Mouse (Mus musculus) liver, postnatal 0 days (tissue): ENCODE measurements at regions not wholly inside any gene's neighbourhood (a gene's known extent, or its start where the extent isn't known, plus 50 kb on each side); places are given as distances from the start of the nearest gene placed in this dataset.

ENCODE experiments used
- ATAC-seq: fragments of 200-750 bp; cut with Nextera tagmentation; 2 replicates; pipeline ENCODE4 v1.8.0; 2017; ENCODE audit warnings: mild to moderate bottlenecking, moderate library complexity
- DNase-seq: peaks from one replicate; pipeline ENCODE4 v3.0.0-alpha.2; 2016
- H3K27ac ChIP-seq: fragments of 300-500 bp; sonication (generic); 2 replicates; pipeline ENCODE4 v1.5.1; 2014; ENCODE audit warnings: antibody characterized with exemption, moderate library complexity, mild to moderate bottlenecking, low read depth
- H3K27me3 ChIP-seq: fragments of 300-500 bp; sonication (generic); 2 replicates; pipeline ENCODE4 v1.6.1; 2014; ENCODE audit warnings: low read length, control low read depth, mixed read lengths; ENCODE audit not compliant: insufficient read depth
- H3K36me3 ChIP-seq: fragments of 300-500 bp; sonication (generic); replicated peaks from 2 replicates; pipeline ENCODE4 v1.6.1; 2014; ENCODE audit warnings: mild to moderate bottlenecking, control low read depth, low read length, moderate library complexity, mixed read lengths; ENCODE audit not compliant: insufficient read depth
- H3K4me1 ChIP-seq: fragments of 300-500 bp; sonication (generic); 2 replicates; pipeline ENCODE4 v1.6.1; 2014; ENCODE audit warnings: antibody characterized with exemption, mild to moderate bottlenecking, control low read depth; ENCODE audit not compliant: insufficient read depth
- H3K4me2 ChIP-seq: fragments of 300-500 bp; sonication (generic); 2 replicates; pipeline ENCODE4 v1.6.1; 2014; ENCODE audit warnings: low read depth, mild to moderate bottlenecking, low read length, moderate library complexity, mixed read lengths
- H3K4me3 ChIP-seq: fragments of 300-500 bp; sonication (generic); 2 replicates; pipeline ENCODE4 v1.5.1; 2014; ENCODE audit warnings: low read depth, low read length
- H3K9ac ChIP-seq: fragments of 300-500 bp; sonication (generic); replicated peaks from 2 replicates; pipeline ENCODE4 v1.6.1; 2014; ENCODE audit warnings: mild to moderate bottlenecking, moderate library complexity
- H3K9me3 ChIP-seq: fragments of 300-500 bp; sonication (generic); 2 replicates; pipeline ENCODE4 v1.6.1; 2016; ENCODE audit warnings: mild to moderate bottlenecking, control low read depth, low read length, mixed read lengths
- CTCF ChIP-seq: sonication (generic); IDR thresholded peaks from 2 replicates; pipeline ENCODE4 v1.5.1; 2016; ENCODE audit warnings: antibody characterized with exemption, low read depth
- EP300 ChIP-seq: IDR thresholded peaks from 2 replicates; pipeline ENCODE4 v1.6.1; 2016; ENCODE audit warnings: antibody characterized with exemption, low read depth, mild to moderate bottlenecking
- WGBS: fragments of 180-500 bp; shearing (Covaris S2); extraction: QIAGEN DNeasy Blood & Tissue Kit; methylation state at CpG from one replicate; pipeline ENCODE4 v1.1.7; 2014; ENCODE audit not compliant: insufficient replicate concordance; 5-methylcytosine and 5-hydroxymethylcytosine counted together

DNA sequence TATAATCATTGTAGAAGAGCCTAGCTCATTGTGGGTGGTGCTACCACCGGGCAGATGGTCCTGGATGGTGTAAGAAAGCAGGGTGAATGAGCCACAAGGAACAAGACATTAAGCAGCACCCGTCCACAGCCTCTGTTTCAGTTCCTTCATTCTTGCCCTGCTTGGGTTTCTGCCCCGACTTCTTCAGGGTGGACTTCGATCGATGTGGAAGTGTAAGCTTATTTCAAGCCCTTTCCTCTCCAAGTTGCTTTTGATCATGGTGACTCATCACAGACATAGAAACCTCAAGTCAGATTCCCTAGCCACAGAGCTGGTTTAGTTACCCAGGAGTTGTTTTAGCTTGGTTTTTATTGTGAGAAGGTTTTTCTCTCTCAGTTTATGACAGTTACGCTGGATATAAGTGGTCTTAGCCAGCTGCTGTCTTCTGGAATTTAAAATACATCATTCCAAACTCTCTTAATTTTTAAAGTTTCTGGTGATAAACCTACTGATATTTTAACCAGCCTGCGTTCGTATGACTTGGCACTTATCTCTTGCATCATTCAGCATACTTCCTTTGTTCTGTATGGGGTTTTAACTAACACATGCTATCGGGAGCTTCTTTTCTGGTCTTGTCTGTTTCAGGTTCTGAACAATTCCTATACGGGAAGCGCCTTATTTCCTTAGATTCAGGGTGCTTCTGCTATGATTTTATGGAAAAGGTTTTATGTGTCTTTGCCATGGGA, 255.6 kb downstream of the Gpat3 start:
- no peak overlapping the region for H3K4me3 ChIP-seq
- ATAC-seq = no peak
- no peaks in the 10 kb centered on the region for H3K27me3 ChIP-seq
- H3K9ac ChIP-seq = no peak overlapping the region
- WGBS = 46% methylated on average over 11 of the region's 11 CpGs
- H3K36me3 ChIP-seq = no peaks in the 10 kb centered on the region
- no peaks in the 10 kb centered on the region for H3K4me1 ChIP-seq
- no peak for TF ChIP-seq EP300
- TF ChIP-seq CTCF = no peak
- no peaks in the 10 kb centered on the region for H3K9me3 ChIP-seq
- H3K27ac ChIP-seq = no peak overlapping the region
- no peak for DNase-seq
- H3K4me2 ChIP-seq = no peak overlapping the region

DNA sequence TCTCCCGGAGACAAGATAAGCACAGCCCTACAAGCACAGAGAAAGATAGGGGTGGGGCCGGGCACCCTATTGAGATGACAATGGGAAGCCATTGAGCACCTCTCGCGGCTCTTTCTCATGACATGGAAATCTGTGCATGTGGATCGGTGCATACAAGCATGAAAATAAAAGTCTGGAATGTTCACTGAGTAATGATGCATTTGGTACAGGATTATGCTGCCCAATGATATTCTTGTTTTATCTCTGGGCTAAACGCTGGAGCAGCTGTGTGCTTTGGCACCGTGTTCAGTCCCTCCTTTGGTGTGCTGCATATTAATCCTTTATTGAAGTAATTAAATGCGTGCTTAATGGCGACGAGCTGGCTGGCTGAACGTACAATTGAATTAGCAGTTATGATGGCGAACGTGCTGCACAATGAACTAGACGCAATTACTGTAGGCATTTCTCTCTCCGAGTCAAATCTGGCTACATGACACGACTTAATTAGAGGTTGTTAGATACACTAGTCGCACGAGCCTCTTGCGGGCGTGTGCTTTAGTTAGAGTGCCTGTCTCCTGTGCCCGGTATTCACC, 245.6 kb downstream of the Gpat3 start:
- 70% methylated on average over 21 of the region's 21 CpGs for WGBS
- Histone ChIP-seq H3K27me3 (no peaks in the 10 kb centered on the region), H3K9ac (no peak overlapping the region), H3K36me3 (no peaks in the 10 kb centered on the region), H3K27ac (no peak overlapping the region), H3K4me2 (no peak overlapping the region), H3K4me3 (no peak overlapping the region), H3K4me1 (no peaks in the 10 kb centered on the region), H3K9me3 (no peaks in the 10 kb centered on the region)
- DNase-seq (no peak), ATAC-seq (no peak)
- no peak for TF ChIP-seq EP300
- no peak for TF ChIP-seq CTCF

- Histone ChIP-seq H3K27me3 (no peaks in the 10 kb centered on the region), H3K9me3 (no peaks in the 10 kb centered on the region), H3K27ac (no peak overlapping the region), H3K4me1 (no peaks in the 10 kb centered on the region), H3K9ac (no peak overlapping the region), H3K36me3 (no peaks in the 10 kb centered on the region), H3K4me2 (no peak overlapping the region), H3K4me3 (no peak overlapping the region)
- 80% methylated on average over 7 of the region's 7 CpGs for WGBS
- DNase-seq = no peak
- no peak for ATAC-seq
- TF ChIP-seq EP300 (no peak), CTCF (no peak)
Measured at GRCm38 (mm10) chr5:101090415-101091026, 245.0 kb downstream of the Gpat3 start.

DNA sequence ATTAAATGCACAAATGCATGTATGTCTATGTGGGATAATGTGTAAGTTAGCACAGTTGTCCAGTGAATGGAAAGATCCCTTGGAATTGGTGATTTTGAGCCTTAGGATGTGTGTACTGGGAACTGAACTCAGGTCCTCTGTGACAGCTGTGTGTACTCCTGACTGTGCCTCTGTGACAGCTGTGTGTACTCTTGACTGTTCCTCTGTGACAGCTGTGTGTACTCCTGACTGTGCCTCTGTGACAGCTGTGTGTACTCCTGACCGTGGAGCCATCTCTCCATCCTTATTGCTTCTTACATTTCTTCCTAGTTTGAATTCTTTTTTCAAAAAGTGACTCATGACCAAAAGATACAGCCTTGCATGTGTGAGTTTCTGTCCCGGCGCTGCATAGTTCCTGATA, 239.7 kb downstream of the Gpat3 start:
- Histone ChIP-seq H3K4me3 (no peak overlapping the region), H3K27me3 (no peaks in the 10 kb centered on the region), H3K27ac (no peak overlapping the region), H3K9me3 (no peaks in the 10 kb centered on the region), H3K4me2 (no peak overlapping the region), H3K36me3 (no peaks in the 10 kb centered on the region), H3K4me1 (no peaks in the 10 kb centered on the region), H3K9ac (no peak overlapping the region)
- WGBS = 67% methylated on average over 3 of the region's 3 CpGs
- DNase-seq = no peak
- ATAC-seq = no peak
- TF ChIP-seq EP300 (no peak), CTCF (no peak)

- no peaks in the 10 kb centered on the region for H3K27me3 ChIP-seq
- H3K27ac ChIP-seq = no peak overlapping the region
- H3K4me2 ChIP-seq = no peak overlapping the region
- no peak for TF ChIP-seq CTCF
- no peak for TF ChIP-seq EP300
- DNase-seq = no peak
- H3K9ac ChIP-seq = no peak overlapping the region
- ATAC-seq = no peak
- no peaks in the 10 kb centered on the region for H3K9me3 ChIP-seq
- no peaks in the 10 kb centered on the region for H3K36me3 ChIP-seq
- 69% methylated on average over 20 of the region's 20 CpGs for WGBS
- no peaks in the 10 kb centered on the region for H3K4me1 ChIP-seq
- no peak overlapping the region for H3K4me3 ChIP-seq
Measured at GRCm38 (mm10) chr5:101082611-101083010, 237.1 kb downstream of the Gpat3 start.

DNA sequence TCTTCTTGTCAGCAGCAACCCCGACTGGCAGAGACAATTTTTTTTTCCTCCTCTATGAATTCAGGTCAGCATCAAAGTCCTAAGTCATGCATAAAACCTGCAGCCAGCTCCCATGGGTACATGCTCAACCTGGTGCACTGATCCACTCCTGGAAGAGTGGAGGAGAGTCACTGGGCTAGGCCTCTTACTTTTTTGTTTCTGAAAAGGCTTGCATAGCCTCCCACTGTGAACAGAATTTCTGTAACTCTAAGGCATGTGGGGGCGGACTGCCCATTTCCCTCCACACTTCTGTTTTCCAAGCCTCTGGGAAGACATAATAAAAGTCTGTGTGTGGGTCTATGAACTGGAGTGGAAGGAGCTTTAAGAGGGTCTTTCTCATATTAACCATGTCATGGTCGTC, 218.8 kb downstream of the Gpat3 start:
- H3K9me3 ChIP-seq = no peaks in the 10 kb centered on the region
- H3K27me3 ChIP-seq = no peaks in the 10 kb centered on the region
- H3K4me3 ChIP-seq = no peak overlapping the region
- H3K36me3 ChIP-seq = no peaks in the 10 kb centered on the region
- no peak for TF ChIP-seq EP300
- no peak for TF ChIP-seq CTCF
- H3K9ac ChIP-seq = no peak overlapping the region
- DNase-seq = no peak
- ATAC-seq = no peak
- H3K27ac ChIP-seq = no peak overlapping the region
- no peak overlapping the region for H3K4me2 ChIP-seq
- H3K4me1 ChIP-seq = no peaks in the 10 kb centered on the region
- 69% methylated on average over 3 of the region's 3 CpGs for WGBS
